Mouse (Mus musculus): ENCODE results near the gene Hmgb1. TPM values are rescaled to one million over a fixed set of nuclear protein-coding genes. Genes with fewer than 3 reads are reported as not detected.

Hmgb1 gene
- polyA plus RNA-seq, 1 experiment = 15.2 TPM

DNA sequence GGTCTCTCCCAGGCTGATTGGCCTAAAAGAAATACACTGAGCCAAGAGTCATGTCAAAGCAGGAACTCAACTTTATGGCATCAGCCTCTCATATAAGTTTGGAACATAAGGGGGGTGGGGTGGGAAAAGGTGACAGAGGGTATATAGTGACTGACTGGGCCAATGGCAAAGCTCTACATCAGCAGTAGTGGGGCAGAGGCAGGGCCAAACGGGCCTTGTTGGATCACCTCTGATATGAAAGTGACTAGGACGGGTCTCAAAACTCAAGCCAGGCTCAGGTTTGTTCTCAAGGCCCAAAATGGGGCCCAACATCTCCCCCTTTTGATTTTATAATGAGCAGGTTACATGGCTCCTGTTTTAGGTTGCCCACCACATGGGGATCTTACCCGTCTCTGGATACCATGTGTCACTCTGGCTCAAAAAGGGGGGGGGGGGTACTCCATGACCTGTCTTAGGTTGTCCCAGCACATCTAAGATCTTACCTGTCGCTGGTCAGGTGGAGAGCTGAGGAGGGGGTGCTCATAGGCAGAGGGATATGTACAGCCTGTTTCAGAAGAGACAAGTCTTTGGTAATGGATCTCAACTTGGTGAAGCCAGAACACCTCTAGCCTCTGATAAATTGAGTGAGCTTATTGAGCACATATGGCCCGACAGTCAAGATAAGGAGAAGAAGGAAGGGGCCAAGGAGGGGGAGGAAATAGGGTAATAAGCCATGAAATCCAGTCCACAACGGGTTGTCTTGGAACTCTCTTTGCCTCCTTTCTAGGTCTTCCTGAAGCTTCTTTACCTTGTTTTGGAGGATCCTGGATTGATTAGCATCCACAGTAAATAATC, 33.5 kb upstream of the Hmgb1 start:
- H3K27me3 ChIP-seq (ENCODE audit: control insufficient read depth, insufficient read depth, low read length) = no peaks in the 10 kb centered on the region
- no peak overlapping the region for H3K27ac ChIP-seq (ENCODE audit: control insufficient read depth, insufficient read depth, low read depth, low read length)
- no peak overlapping the region for H3K4me3 ChIP-seq (ENCODE audit: control insufficient read depth, low read depth, low read length)
- TF ChIP-seq POLR2A (IDR thresholded peaks at IDR 0.05; ENCODE audit: control insufficient read depth, low read depth, low read length) = no peak
- TF ChIP-seq CTCF (IDR thresholded peaks at IDR 0.05; ENCODE audit: control insufficient read depth, insufficient read depth, insufficient replicate concordance, low read depth, low read length) = no peak
- H3K4me1 ChIP-seq (ENCODE audit: control insufficient read depth, insufficient read depth, low read length) = no peaks in the 10 kb centered on the region
- H3K36me3 ChIP-seq (ENCODE audit: control insufficient read depth, insufficient read depth, low read length) = no peaks in the 10 kb centered on the region; the same call in 1 of the 2 replicates

DNA sequence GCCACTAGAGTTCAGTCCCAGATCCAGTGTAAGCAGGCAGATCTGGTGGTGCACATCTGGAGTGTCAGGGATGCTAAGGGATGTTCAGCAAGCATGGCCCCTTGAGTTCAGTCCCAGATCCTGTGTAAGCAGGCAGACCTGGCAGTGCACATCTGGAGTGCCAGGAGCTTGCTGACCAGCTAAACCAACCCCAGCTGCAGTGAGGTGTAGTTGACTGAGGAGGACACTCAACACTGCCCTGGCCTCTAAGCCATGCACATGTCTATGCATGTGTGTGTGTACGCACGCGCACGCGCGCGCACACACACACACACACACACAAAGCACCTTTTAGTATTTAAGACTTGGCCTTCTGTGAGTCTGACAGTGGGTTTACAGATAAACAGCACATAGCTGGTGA, 31.3 kb upstream of the Hmgb1 start:
- no peak for TF ChIP-seq CTCF (IDR thresholded peaks at IDR 0.05; ENCODE audit: control insufficient read depth, insufficient read depth, insufficient replicate concordance, low read depth, low read length)
- no peak for TF ChIP-seq POLR2A (IDR thresholded peaks at IDR 0.05; ENCODE audit: control insufficient read depth, low read depth, low read length)
- H3K27me3 ChIP-seq (ENCODE audit: control insufficient read depth, insufficient read depth, low read length) = no peaks in the 10 kb centered on the region
- no peaks in the 10 kb centered on the region; the same call in 1 of the 2 replicates for H3K36me3 ChIP-seq (ENCODE audit: control insufficient read depth, insufficient read depth, low read length)

DNA sequence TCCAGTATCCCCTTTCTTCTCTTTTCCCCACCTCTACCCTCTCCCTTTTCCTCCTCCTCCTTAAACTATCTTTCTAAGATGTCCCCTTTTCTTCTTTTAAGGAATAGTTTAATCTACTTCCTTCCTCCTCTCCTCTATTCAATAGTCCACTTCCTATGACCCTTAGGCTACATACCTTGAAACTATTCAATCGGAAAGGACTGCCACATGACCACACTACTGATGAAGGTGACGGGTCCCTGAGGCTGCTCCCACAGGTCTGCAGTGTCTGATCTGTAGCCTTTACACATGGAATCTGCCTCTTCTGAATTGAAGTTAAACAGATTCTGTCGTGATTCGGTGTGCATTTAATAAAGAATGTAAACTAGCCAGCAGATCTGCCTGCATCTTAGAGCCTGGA, 28.5 kb upstream of the Hmgb1 start:
- H3K27ac ChIP-seq (ENCODE audit: control insufficient read depth, insufficient read depth, low read depth, low read length) = no peak overlapping the region
- no peaks in the 10 kb centered on the region for H3K4me1 ChIP-seq (ENCODE audit: control insufficient read depth, insufficient read depth, low read length)
- peaks cover 4% of the 10 kb centered on the region for H3K36me3 ChIP-seq (ENCODE audit: control insufficient read depth, insufficient read depth, low read length)
- no peak overlapping the region for H3K4me3 ChIP-seq (ENCODE audit: control insufficient read depth, low read depth, low read length)
- H3K27me3 ChIP-seq (ENCODE audit: control insufficient read depth, insufficient read depth, low read length) = no peaks in the 10 kb centered on the region
- TF ChIP-seq POLR2A (IDR thresholded peaks at IDR 0.05; ENCODE audit: control insufficient read depth, low read depth, low read length) (no peak), CTCF (IDR thresholded peaks at IDR 0.05; ENCODE audit: control insufficient read depth, insufficient read depth, insufficient replicate concordance, low read depth, low read length) (no peak)

More for the DNA sequence above, 31.3 kb upstream of the Hmgb1 start:
- no peaks in the 10 kb centered on the region for H3K4me1 ChIP-seq (ENCODE audit: control insufficient read depth, insufficient read depth, low read length)
- no peak overlapping the region for H3K4me3 ChIP-seq (ENCODE audit: control insufficient read depth, low read depth, low read length)
- H3K27ac ChIP-seq (ENCODE audit: control insufficient read depth, insufficient read depth, low read depth, low read length) = no peak overlapping the region

DNA sequence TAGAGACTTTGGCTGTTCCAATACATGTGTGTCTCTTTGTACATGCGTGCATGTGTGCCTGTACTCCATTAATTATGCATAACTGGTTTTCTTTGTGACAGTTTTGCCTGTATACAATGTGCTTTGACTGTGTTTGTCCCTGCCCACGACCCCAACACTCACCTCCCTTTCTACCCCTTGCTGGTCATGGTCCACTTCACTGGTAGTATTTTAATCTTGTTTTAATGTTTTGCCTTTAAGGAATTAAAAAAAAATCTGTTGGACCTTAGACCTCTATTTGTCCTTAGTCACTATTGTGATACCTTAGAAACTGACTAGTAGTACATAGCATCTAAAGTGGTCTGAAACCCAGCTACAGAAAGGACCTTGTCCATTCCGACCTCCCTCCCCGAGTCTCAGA, 26.8 kb upstream of the Hmgb1 start:
- H3K4me1 ChIP-seq (ENCODE audit: control insufficient read depth, insufficient read depth, low read length) = no peaks in the 10 kb centered on the region
- TF ChIP-seq POLR2A (IDR thresholded peaks at IDR 0.05; ENCODE audit: control insufficient read depth, low read depth, low read length) (no peak), CTCF (IDR thresholded peaks at IDR 0.05; ENCODE audit: control insufficient read depth, insufficient read depth, insufficient replicate concordance, low read depth, low read length) (no peak)
- no peak overlapping the region for H3K4me3 ChIP-seq (ENCODE audit: control insufficient read depth, low read depth, low read length)
- no peaks in the 10 kb centered on the region for H3K27me3 ChIP-seq (ENCODE audit: control insufficient read depth, insufficient read depth, low read length)
- H3K27ac ChIP-seq (ENCODE audit: control insufficient read depth, insufficient read depth, low read depth, low read length) = no peak overlapping the region
- peaks cover 4% of the 10 kb centered on the region for H3K36me3 ChIP-seq (ENCODE audit: control insufficient read depth, insufficient read depth, low read length)

DNA sequence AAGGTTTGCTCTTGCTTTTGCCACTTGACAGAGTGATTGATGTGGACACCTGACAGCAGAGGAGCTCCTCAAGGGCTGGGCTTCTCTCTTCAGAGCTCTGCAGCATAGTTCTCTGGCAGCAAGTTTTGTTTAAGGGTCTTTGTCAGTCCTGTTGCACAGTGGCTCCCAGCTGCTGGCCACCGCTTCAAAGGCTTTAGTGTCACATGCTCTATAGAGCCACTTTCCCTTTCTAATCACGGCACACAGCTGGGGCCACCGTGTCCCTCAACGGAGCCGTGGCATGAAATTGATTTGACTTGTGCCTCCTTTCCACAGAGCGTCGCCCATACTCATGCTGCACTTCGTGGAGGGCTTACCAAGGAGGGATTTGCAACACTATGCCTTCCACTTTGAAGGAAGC, 25.0 kb upstream of the Hmgb1 start:
- H3K4me3 ChIP-seq (ENCODE audit: control insufficient read depth, low read depth, low read length) = no peak overlapping the region
- H3K4me1 ChIP-seq (ENCODE audit: control insufficient read depth, insufficient read depth, low read length) = no peaks in the 10 kb centered on the region
- H3K27ac ChIP-seq (ENCODE audit: control insufficient read depth, insufficient read depth, low read depth, low read length) = no peak overlapping the region
- H3K36me3 ChIP-seq (ENCODE audit: control insufficient read depth, insufficient read depth, low read length) = peaks cover 4% of the 10 kb centered on the region
- TF ChIP-seq CTCF (IDR thresholded peaks at IDR 0.05; ENCODE audit: control insufficient read depth, insufficient read depth, insufficient replicate concordance, low read depth, low read length) (no peak), POLR2A (IDR thresholded peaks at IDR 0.05; ENCODE audit: control insufficient read depth, low read depth, low read length) (no peak)
- H3K27me3 ChIP-seq (ENCODE audit: control insufficient read depth, insufficient read depth, low read length) = no peaks in the 10 kb centered on the region

DNA sequence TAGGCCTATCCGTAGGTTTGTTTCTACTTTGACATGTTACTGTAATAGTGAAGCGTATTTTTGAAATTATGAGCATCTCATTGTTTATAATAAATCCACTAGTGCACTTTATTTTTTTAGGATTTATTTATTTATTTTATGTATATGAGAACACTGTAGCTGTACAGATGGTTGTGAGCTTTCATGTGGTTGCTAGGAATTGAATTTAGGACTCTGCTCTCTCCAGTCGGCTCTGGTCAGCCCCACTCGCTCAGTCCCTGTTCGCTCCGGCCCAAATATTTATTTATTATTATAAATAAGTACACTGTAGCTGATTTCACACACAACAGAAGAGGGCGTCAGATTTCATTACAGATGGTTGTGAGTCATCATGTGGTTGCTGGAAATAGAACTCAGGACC, 24.5 kb upstream of the Hmgb1 start:
- H3K36me3 ChIP-seq (ENCODE audit: control insufficient read depth, insufficient read depth, low read length) = peaks cover 5% of the 10 kb centered on the region
- H3K27ac ChIP-seq (ENCODE audit: control insufficient read depth, insufficient read depth, low read depth, low read length) = no peak overlapping the region
- no peaks in the 10 kb centered on the region for H3K4me1 ChIP-seq (ENCODE audit: control insufficient read depth, insufficient read depth, low read length)
- no peak overlapping the region for H3K4me3 ChIP-seq (ENCODE audit: control insufficient read depth, low read depth, low read length)
- TF ChIP-seq CTCF (IDR thresholded peaks at IDR 0.05; ENCODE audit: control insufficient read depth, insufficient read depth, insufficient replicate concordance, low read depth, low read length) (no peak), POLR2A (IDR thresholded peaks at IDR 0.05; ENCODE audit: control insufficient read depth, low read depth, low read length) (no peak)
- H3K27me3 ChIP-seq (ENCODE audit: control insufficient read depth, insufficient read depth, low read length) = no peaks in the 10 kb centered on the region

DNA sequence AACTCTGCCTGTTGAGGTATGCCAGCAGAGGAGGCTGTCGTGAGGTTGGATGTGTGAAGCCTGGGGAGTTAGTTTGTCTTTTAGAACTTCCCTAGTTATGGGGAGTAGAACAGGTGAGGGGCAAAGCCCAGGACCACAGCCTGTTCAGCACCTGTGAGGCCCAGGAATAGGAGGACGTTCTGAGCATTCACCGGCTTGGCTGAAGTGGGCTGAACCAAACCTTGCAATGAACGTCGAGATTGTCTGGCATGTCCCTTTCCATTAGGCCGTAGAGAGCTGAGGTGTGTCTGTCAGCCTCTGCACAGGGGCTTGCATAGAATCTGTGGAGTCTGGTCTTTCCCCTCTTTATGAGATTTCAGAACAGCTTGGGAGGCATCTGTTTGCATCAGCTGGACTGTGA, 23.4 kb upstream of the Hmgb1 start:
- Histone ChIP-seq H3K4me1 (ENCODE audit: control insufficient read depth, insufficient read depth, low read length) (no peaks in the 10 kb centered on the region), H3K27me3 (ENCODE audit: control insufficient read depth, insufficient read depth, low read length) (no peaks in the 10 kb centered on the region), H3K27ac (ENCODE audit: control insufficient read depth, insufficient read depth, low read depth, low read length) (no peak overlapping the region), H3K4me3 (ENCODE audit: control insufficient read depth, low read depth, low read length) (no peak overlapping the region), H3K36me3 (ENCODE audit: control insufficient read depth, insufficient read depth, low read length) (peaks cover 7% of the 10 kb centered on the region)
- TF ChIP-seq POLR2A (IDR thresholded peaks at IDR 0.05; ENCODE audit: control insufficient read depth, low read depth, low read length) (no peak), CTCF (IDR thresholded peaks at IDR 0.05; ENCODE audit: control insufficient read depth, insufficient read depth, insufficient replicate concordance, low read depth, low read length) (no peak)
